Mouse (Mus musculus): ENCODE data around the gene Erich3. TPM values are rescaled to one million over a fixed set of nuclear protein-coding genes. Genes with fewer than 3 reads are reported as not detected.

Gene Erich3
- polyA plus RNA-seq, 1 experiment from 2014 or later: not detected

GRCm38 (mm10) chr3:154764115-154764514 is 100.5 kb downstream of the Erich3 start:
- H3K9me3 ChIP-seq (ENCODE audit: control insufficient read depth, low read length): no peaks in the 10 kb centered on the region
- H3K4me3 ChIP-seq (ENCODE audit: low read length): no peak overlapping the region
- H3K27me3 ChIP-seq (ENCODE audit: control insufficient read depth, insufficient read depth, low read length): no peaks in the 10 kb centered on the region
- H3K27ac ChIP-seq (ENCODE audit: low read depth, low read length): no peak overlapping the region
- no peak overlapping the region for H3K4me2 ChIP-seq (replicated peaks; ENCODE audit: low read depth, low read length)
- H3K4me1 ChIP-seq (ENCODE audit: control insufficient read depth, insufficient read depth, low read length): no peaks in the 10 kb centered on the region
- ATAC-seq (ENCODE audit: low FRiP score, low TSS enrichment): no peak
- no peak overlapping the region for H3K9ac ChIP-seq (ENCODE audit: low read depth, low read length)
- 70% methylated on average over 7 of the region's 7 CpGs for WGBS
- H3K36me3 ChIP-seq (ENCODE audit: control insufficient read depth, insufficient read depth, low read length): no peaks in the 10 kb centered on the region

- H3K27ac ChIP-seq (ENCODE audit: low read depth, low read length): no peak overlapping the region
- ATAC-seq (ENCODE audit: low FRiP score, low TSS enrichment): peak; percentile 47; the same call in 1 of the 2 replicates
- no peak overlapping the region for H3K4me3 ChIP-seq (ENCODE audit: low read length)
- no peak overlapping the region for H3K9ac ChIP-seq (ENCODE audit: low read depth, low read length)
- H3K4me2 ChIP-seq (replicated peaks; ENCODE audit: low read depth, low read length): no peak overlapping the region
- H3K27me3 ChIP-seq (ENCODE audit: control insufficient read depth, insufficient read depth, low read length): no peaks in the 10 kb centered on the region
- WGBS: 46% methylated on average over 4 of the region's 4 CpGs
- no peaks in the 10 kb centered on the region for H3K9me3 ChIP-seq (ENCODE audit: control insufficient read depth, low read length)
- no peaks in the 10 kb centered on the region for H3K4me1 ChIP-seq (ENCODE audit: control insufficient read depth, insufficient read depth, low read length)
- no peaks in the 10 kb centered on the region for H3K36me3 ChIP-seq (ENCODE audit: control insufficient read depth, insufficient read depth, low read length)
Measured at GRCm38 (mm10) chr3:154766321-154766720, 102.7 kb downstream of the Erich3 start.

GRCm38 (mm10) chr3:154771651-154772050 is 108.0 kb downstream of the Erich3 start:
- WGBS: 93% methylated on average over 2 of the region's 2 CpGs
- no peaks in the 10 kb centered on the region for H3K27me3 ChIP-seq (ENCODE audit: control insufficient read depth, insufficient read depth, low read length)
- no peaks in the 10 kb centered on the region for H3K4me1 ChIP-seq (ENCODE audit: control insufficient read depth, insufficient read depth, low read length)
- no peak overlapping the region for H3K9ac ChIP-seq (ENCODE audit: low read depth, low read length)
- ATAC-seq (ENCODE audit: low FRiP score, low TSS enrichment): no peak
- H3K4me3 ChIP-seq (ENCODE audit: low read length): no peak overlapping the region
- H3K27ac ChIP-seq (ENCODE audit: low read depth, low read length): no peak overlapping the region
- no peak overlapping the region for H3K4me2 ChIP-seq (replicated peaks; ENCODE audit: low read depth, low read length)
- H3K9me3 ChIP-seq (ENCODE audit: control insufficient read depth, low read length): no peaks in the 10 kb centered on the region
- H3K36me3 ChIP-seq (ENCODE audit: control insufficient read depth, insufficient read depth, low read length): no peaks in the 10 kb centered on the region

GRCm38 (mm10) chr3:154778836-154779595 is 115.4 kb downstream of the Erich3 start:
- H3K4me1 ChIP-seq (ENCODE audit: control insufficient read depth, insufficient read depth, low read length): no peaks in the 10 kb centered on the region
- ATAC-seq (ENCODE audit: low FRiP score, low TSS enrichment): no peak
- H3K27me3 ChIP-seq (ENCODE audit: control insufficient read depth, insufficient read depth, low read length): no peaks in the 10 kb centered on the region; the same call in 1 of the 2 replicates
- H3K36me3 ChIP-seq (ENCODE audit: control insufficient read depth, insufficient read depth, low read length): no peaks in the 10 kb centered on the region
- H3K27ac ChIP-seq (ENCODE audit: low read depth, low read length): no peak overlapping the region
- no peak overlapping the region for H3K4me2 ChIP-seq (replicated peaks; ENCODE audit: low read depth, low read length)
- no peaks in the 10 kb centered on the region for H3K9me3 ChIP-seq (ENCODE audit: control insufficient read depth, low read length)
- WGBS: 66% methylated on average over 6 of the region's 6 CpGs
- no peak overlapping the region for H3K4me3 ChIP-seq (ENCODE audit: low read length)
- no peak overlapping the region for H3K9ac ChIP-seq (ENCODE audit: low read depth, low read length)

GRCm38 (mm10) chr3:154786354-154786753 is 122.7 kb downstream of the Erich3 start:
- no peak for ATAC-seq (ENCODE audit: low FRiP score, low TSS enrichment)
- no peak overlapping the region for H3K4me2 ChIP-seq (replicated peaks; ENCODE audit: low read depth, low read length)
- no peaks in the 10 kb centered on the region for H3K27me3 ChIP-seq (ENCODE audit: control insufficient read depth, insufficient read depth, low read length)
- H3K9ac ChIP-seq (ENCODE audit: low read depth, low read length): no peak overlapping the region
- no peaks in the 10 kb centered on the region for H3K4me1 ChIP-seq (ENCODE audit: control insufficient read depth, insufficient read depth, low read length)
- no peaks in the 10 kb centered on the region for H3K36me3 ChIP-seq (ENCODE audit: control insufficient read depth, insufficient read depth, low read length)
- H3K9me3 ChIP-seq (ENCODE audit: control insufficient read depth, low read length): no peaks in the 10 kb centered on the region
- 89% methylated on average over 9 of the region's 9 CpGs for WGBS
- H3K27ac ChIP-seq (ENCODE audit: low read depth, low read length): no peak overlapping the region
- H3K4me3 ChIP-seq (ENCODE audit: low read length): no peak overlapping the region

- H3K4me2 ChIP-seq (replicated peaks; ENCODE audit: low read depth, low read length): no peak overlapping the region
- no peak overlapping the region for H3K9ac ChIP-seq (ENCODE audit: low read depth, low read length)
- H3K9me3 ChIP-seq (ENCODE audit: control insufficient read depth, low read length): no peaks in the 10 kb centered on the region
- H3K27ac ChIP-seq (ENCODE audit: low read depth, low read length): no peak overlapping the region
- no peak overlapping the region for H3K4me3 ChIP-seq (ENCODE audit: low read length)
- H3K27me3 ChIP-seq (ENCODE audit: control insufficient read depth, insufficient read depth, low read length): no peaks in the 10 kb centered on the region
- no peak for ATAC-seq (ENCODE audit: low FRiP score, low TSS enrichment)
- WGBS: 88% methylated on average over 3 of the region's 3 CpGs
- no peaks in the 10 kb centered on the region for H3K36me3 ChIP-seq (ENCODE audit: control insufficient read depth, insufficient read depth, low read length)
- no peaks in the 10 kb centered on the region for H3K4me1 ChIP-seq (ENCODE audit: control insufficient read depth, insufficient read depth, low read length)
Measured at GRCm38 (mm10) chr3:154787611-154788010, 124.0 kb downstream of the Erich3 start.

- Histone ChIP-seq H3K27ac (ENCODE audit: low read depth, low read length) (no peak overlapping the region), H3K4me3 (ENCODE audit: low read length) (no peak overlapping the region), H3K27me3 (ENCODE audit: control insufficient read depth, insufficient read depth, low read length) (no peaks in the 10 kb centered on the region), H3K9ac (ENCODE audit: low read depth, low read length) (no peak overlapping the region), H3K36me3 (ENCODE audit: control insufficient read depth, insufficient read depth, low read length) (no peaks in the 10 kb centered on the region), H3K4me2 (replicated peaks; ENCODE audit: low read depth, low read length) (no peak overlapping the region), H3K9me3 (ENCODE audit: control insufficient read depth, low read length) (no peaks in the 10 kb centered on the region), H3K4me1 (ENCODE audit: control insufficient read depth, insufficient read depth, low read length) (no peaks in the 10 kb centered on the region)
- 84% methylated on average over 4 of the region's 4 CpGs for WGBS
- no peak for ATAC-seq (ENCODE audit: low FRiP score, low TSS enrichment)
Measured at GRCm38 (mm10) chr3:154793571-154793970, 129.9 kb downstream of the Erich3 start.

- Histone ChIP-seq H3K4me3 (ENCODE audit: low read length) (no peak overlapping the region), H3K27me3 (ENCODE audit: control insufficient read depth, insufficient read depth, low read length) (no peaks in the 10 kb centered on the region), H3K36me3 (ENCODE audit: control insufficient read depth, insufficient read depth, low read length) (no peaks in the 10 kb centered on the region), H3K4me1 (ENCODE audit: control insufficient read depth, insufficient read depth, low read length) (0 out of 2 replicates have a peak, but pooled peaks cover 3% of the 10 kb centered on the region), H3K9me3 (ENCODE audit: control insufficient read depth, low read length) (no peaks in the 10 kb centered on the region), H3K27ac (ENCODE audit: low read depth, low read length) (no peak overlapping the region), H3K4me2 (replicated peaks; ENCODE audit: low read depth, low read length) (no peak overlapping the region), H3K9ac (ENCODE audit: low read depth, low read length) (no peak overlapping the region)
- no peak for ATAC-seq (ENCODE audit: low FRiP score, low TSS enrichment)
- WGBS: 73% methylated on average over 4 of the region's 4 CpGs
Measured at GRCm38 (mm10) chr3:154798806-154799205, 135.1 kb downstream of the Erich3 start.

GRCm38 (mm10) chr3:154800454-154800853 is 136.8 kb downstream of the Erich3 start:
- ATAC-seq (ENCODE audit: low FRiP score, low TSS enrichment): no peak
- Histone ChIP-seq H3K36me3 (ENCODE audit: control insufficient read depth, insufficient read depth, low read length) (no peaks in the 10 kb centered on the region), H3K9ac (ENCODE audit: low read depth, low read length) (no peak overlapping the region), H3K4me1 (ENCODE audit: control insufficient read depth, insufficient read depth, low read length) (0 out of 2 replicates have a peak, but pooled peaks cover 3% of the 10 kb centered on the region), H3K4me2 (replicated peaks; ENCODE audit: low read depth, low read length) (0 out of 2 replicates have a peak overlapping the region, but pooled peaks have one; percentile 3), H3K9me3 (ENCODE audit: control insufficient read depth, low read length) (no peaks in the 10 kb centered on the region), H3K27me3 (ENCODE audit: control insufficient read depth, insufficient read depth, low read length) (no peaks in the 10 kb centered on the region), H3K4me3 (ENCODE audit: low read length) (no peak overlapping the region), H3K27ac (ENCODE audit: low read depth, low read length) (no peak overlapping the region)
- WGBS: 45% methylated on average over 8 of the region's 8 CpGs

All from kidney, embryonic 14.5 days (tissue).